Mouse (Mus musculus) midbrain, embryonic 10.5 days (tissue): ENCODE results near the gene Rars2. TPM values are rescaled to one million over a fixed set of nuclear protein-coding genes. Genes with fewer than 3 reads are reported as not detected.

ENCODE experiments used
- DNase-seq: peaks from one replicate; pipeline ENCODE4 v3.0.0-alpha.2; 2017; ENCODE audit warnings: low spot score
- H3K27ac ChIP-seq: fragments of 300-500 bp; sonication (generic); replicated peaks from 2 replicates; pipeline ENCODE4 v1.5.1; 2016; ENCODE audit warnings: mild to moderate bottlenecking
- H3K27me3 ChIP-seq: fragments of 300-500 bp; sonication (generic); 2 replicates; pipeline ENCODE4 v1.6.1; 2016; ENCODE audit warnings: low read depth, mild to moderate bottlenecking; ENCODE audit not compliant: poor library complexity, severe bottlenecking
- H3K36me3 ChIP-seq: fragments of 300-500 bp; sonication (generic); 2 replicates; pipeline ENCODE4 v1.6.1; 2016; ENCODE audit warnings: mild to moderate bottlenecking, moderate library complexity
- H3K4me1 ChIP-seq: fragments of 300-500 bp; sonication (generic); 2 replicates; pipeline ENCODE4 v1.6.1; 2016
- H3K4me3 ChIP-seq: fragments of 300-500 bp; sonication (generic); 2 replicates; pipeline ENCODE4 v1.5.1; 2016; ENCODE audit warnings: mild to moderate bottlenecking, moderate library complexity
- H3K9me3 ChIP-seq: fragments of 300-500 bp; sonication (generic); replicated peaks from 2 replicates; pipeline ENCODE4 v1.6.1; 2016; ENCODE audit warnings: mild to moderate bottlenecking
- WGBS: fragments of 180-500 bp; shearing (Covaris S2); methylation state at CpG from one replicate; pipeline ENCODE4 v1.1.7; 2016; 5-methylcytosine and 5-hydroxymethylcytosine counted together
- polyA plus RNA-seq: library from polyadenylated mRNA; unstranded; fragments of >200 nt; fragmentation: Nextera tagmentation; extraction: Ambion mirVana; gene quantifications from 2 replicates; pipeline ENCODE4 v1.2.1, GENCODE M21; 2016

Rars2 gene
- polyA plus RNA-seq, 1 experiment from 2014 or later: 75.2 TPM

DNA sequence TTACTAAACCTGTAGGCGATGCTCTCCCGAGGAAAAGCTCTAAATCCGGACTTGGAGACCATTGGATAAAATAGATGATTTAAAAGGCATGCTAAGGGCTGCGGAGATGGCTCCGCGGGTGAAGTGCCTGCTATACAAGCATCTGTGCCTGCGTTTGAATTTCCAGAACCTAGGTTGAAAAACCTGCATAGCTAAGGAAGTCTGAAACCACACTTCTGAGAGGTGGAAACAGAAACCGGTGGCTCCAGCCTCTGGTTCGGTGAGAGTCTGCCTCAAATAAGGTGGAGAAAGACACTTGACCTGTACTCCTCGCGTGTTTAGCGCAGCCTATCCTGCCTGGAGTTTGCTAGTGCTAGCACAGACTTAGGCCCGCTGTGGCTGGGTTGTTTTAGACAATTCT, 546 bp downstream of the Rars2 start:
- Histone ChIP-seq H3K4me3 (peak overlapping the region; percentile 89), H3K36me3 (peaks cover 13% of the 10 kb centered on the region), H3K9me3 (no peaks in the 10 kb centered on the region), H3K27ac (peak overlapping the region; percentile 93), H3K4me1 (peaks cover 25% of the 10 kb centered on the region), H3K27me3 (no peaks in the 10 kb centered on the region)
- DNase-seq: peak; percentile 23
- 3% methylated on average over 13 of the region's 13 CpGs for WGBS

- DNase-seq: no peak
- H3K27ac ChIP-seq: no peak overlapping the region
- H3K4me3 ChIP-seq: peak overlapping the region; percentile 89
- 60% methylated on average over 8 of the region's 8 CpGs for WGBS
- H3K36me3 ChIP-seq: 0 out of 2 replicates have a peak, but pooled peaks cover 5% of the 10 kb centered on the region
- H3K27me3 ChIP-seq: no peaks in the 10 kb centered on the region
- H3K9me3 ChIP-seq: no peaks in the 10 kb centered on the region
- peaks cover 25% of the 10 kb centered on the region for H3K4me1 ChIP-seq
These were observed 1.4 kb downstream of the Rars2 start for GRCm38 (mm10) chr4:34616146-34616545.

DNA sequence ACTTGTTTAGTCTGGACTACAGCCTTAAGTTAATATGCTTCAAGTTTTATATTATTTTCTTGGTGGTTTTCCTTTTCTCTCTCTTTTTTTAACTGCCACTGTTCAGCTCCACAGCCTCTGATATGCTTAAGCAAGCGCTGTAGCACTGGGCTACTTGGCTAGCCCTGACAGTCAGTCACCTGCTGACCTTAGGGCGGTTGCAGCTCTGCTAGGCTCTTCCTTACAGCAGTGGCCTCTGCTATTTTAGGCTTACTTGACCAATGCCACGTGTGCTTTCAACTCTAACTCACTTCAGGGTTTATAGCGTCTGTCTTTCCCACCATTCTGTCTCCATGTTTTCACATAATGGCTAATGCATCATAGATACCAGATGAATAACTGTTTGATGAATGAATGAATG, 10.8 kb downstream of the Rars2 start:
- Histone ChIP-seq H3K4me3 (no peak overlapping the region), H3K36me3 (peaks cover 57% of the 10 kb centered on the region), H3K27ac (no peak overlapping the region), H3K9me3 (no peaks in the 10 kb centered on the region), H3K27me3 (no peaks in the 10 kb centered on the region), H3K4me1 (no peaks in the 10 kb centered on the region)
- no peak for DNase-seq
- 86% methylated on average over 4 of the region's 4 CpGs for WGBS

GRCm38 (mm10) chr4:34626401-34626800, 11.6 kb downstream of the Rars2 start:
- no peak overlapping the region for H3K27ac ChIP-seq
- 95% methylated on average over 6 of the region's 6 CpGs for WGBS
- H3K9me3 ChIP-seq: no peaks in the 10 kb centered on the region
- no peak overlapping the region for H3K4me3 ChIP-seq
- no peak for DNase-seq
- no peaks in the 10 kb centered on the region for H3K27me3 ChIP-seq
- peaks cover 65% of the 10 kb centered on the region for H3K36me3 ChIP-seq
- no peaks in the 10 kb centered on the region for H3K4me1 ChIP-seq

- Histone ChIP-seq H3K4me1 (no peaks in the 10 kb centered on the region), H3K27me3 (no peaks in the 10 kb centered on the region), H3K27ac (no peak overlapping the region), H3K4me3 (no peak overlapping the region), H3K9me3 (no peaks in the 10 kb centered on the region), H3K36me3 (peaks cover 65% of the 10 kb centered on the region)
- WGBS: 100% methylated on average over 1 of the region's 1 CpGs
- DNase-seq: no peak
These were observed 15.2 kb downstream of the Rars2 start for GRCm38 (mm10) chr4:34629956-34630355.

DNA sequence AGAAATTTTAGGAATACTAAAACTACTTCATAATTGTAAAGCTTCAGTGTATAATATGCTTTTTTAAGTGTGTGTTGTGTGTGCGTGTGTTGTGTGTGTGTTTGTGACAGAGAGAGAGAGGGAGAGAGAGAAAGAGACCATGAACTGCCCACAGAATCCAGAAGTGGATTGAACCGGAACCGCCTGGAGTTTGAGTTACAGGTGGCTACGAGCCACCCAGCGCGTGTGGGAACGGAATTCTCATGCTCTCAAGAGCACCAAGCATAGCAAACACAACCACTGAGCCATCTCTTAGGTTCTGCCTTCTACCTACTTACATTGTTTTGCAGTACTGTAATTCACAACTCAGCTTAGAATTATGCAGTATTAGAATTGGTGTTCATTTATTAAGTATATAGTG, 19.4 kb downstream of the Rars2 start:
- DNase-seq: no peak
- no peaks in the 10 kb centered on the region for H3K27me3 ChIP-seq
- WGBS: 94% methylated on average over 7 of the region's 7 CpGs
- H3K4me3 ChIP-seq: no peak overlapping the region
- no peak overlapping the region for H3K27ac ChIP-seq
- H3K9me3 ChIP-seq: no peaks in the 10 kb centered on the region
- H3K4me1 ChIP-seq: no peaks in the 10 kb centered on the region
- peaks cover 42% of the 10 kb centered on the region for H3K36me3 ChIP-seq

GRCm38 (mm10) chr4:34636036-34636435, 21.3 kb downstream of the Rars2 start:
- H3K9me3 ChIP-seq: no peaks in the 10 kb centered on the region
- no peak overlapping the region for H3K27ac ChIP-seq
- peaks cover 43% of the 10 kb centered on the region for H3K36me3 ChIP-seq
- 93% methylated on average over 5 of the region's 5 CpGs for WGBS
- H3K4me1 ChIP-seq: no peaks in the 10 kb centered on the region
- DNase-seq: no peak
- H3K27me3 ChIP-seq: no peaks in the 10 kb centered on the region
- H3K4me3 ChIP-seq: no peak overlapping the region

- H3K4me3 ChIP-seq: no peak overlapping the region
These were observed 22.6 kb downstream of the Rars2 start for GRCm38 (mm10) chr4:34637386-34637785.

DNA sequence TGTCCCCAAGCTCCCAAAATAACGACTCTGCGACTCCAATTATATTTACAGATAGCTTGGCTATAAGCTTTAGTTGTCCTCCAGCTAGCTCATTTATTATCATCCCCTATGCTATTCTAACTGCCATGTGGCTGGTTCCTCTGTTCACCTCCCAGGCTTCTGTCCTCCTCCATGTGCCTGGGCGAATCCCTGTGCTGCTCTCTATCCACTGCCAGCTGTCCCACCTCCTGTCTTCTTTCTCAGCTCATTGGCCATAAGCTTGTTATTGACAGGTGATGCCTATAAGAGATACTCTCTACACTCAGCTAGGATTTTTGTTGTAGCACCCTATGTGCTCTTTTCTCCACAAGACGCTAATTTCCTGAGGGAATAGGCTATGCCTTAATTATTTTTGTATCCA, 23.1 kb downstream of the Rars2 start:
- Histone ChIP-seq H3K36me3 (peaks cover 43% of the 10 kb centered on the region), H3K4me3 (no peak overlapping the region), H3K27ac (no peak overlapping the region), H3K27me3 (no peaks in the 10 kb centered on the region), H3K4me1 (no peaks in the 10 kb centered on the region), H3K9me3 (no peaks in the 10 kb centered on the region)
- no peak for DNase-seq
- 85% methylated on average over 4 of the region's 4 CpGs for WGBS

More at GRCm38 (mm10) chr4:34637386-34637785, 22.6 kb downstream of the Rars2 start:
- peaks cover 42% of the 10 kb centered on the region for H3K36me3 ChIP-seq
- no peaks in the 10 kb centered on the region for H3K9me3 ChIP-seq
- no peaks in the 10 kb centered on the region for H3K27me3 ChIP-seq
- no peak for DNase-seq
- H3K4me1 ChIP-seq: no peaks in the 10 kb centered on the region
- 96% methylated on average over 7 of the region's 7 CpGs for whole genome bisulfite sequencing
- no peak overlapping the region for H3K27ac ChIP-seq

GRCm38 (mm10) chr4:34639745-34640364, 25.1 kb downstream of the Rars2 start:
- 81% methylated on average over 5 of the region's 5 CpGs for WGBS
- no peaks in the 10 kb centered on the region for H3K9me3 ChIP-seq
- H3K27me3 ChIP-seq: no peaks in the 10 kb centered on the region
- no peak overlapping the region for H3K27ac ChIP-seq
- no peak overlapping the region for H3K4me3 ChIP-seq
- H3K36me3 ChIP-seq: peaks cover 37% of the 10 kb centered on the region
- no peaks in the 10 kb centered on the region for H3K4me1 ChIP-seq
- DNase-seq: no peak

DNA sequence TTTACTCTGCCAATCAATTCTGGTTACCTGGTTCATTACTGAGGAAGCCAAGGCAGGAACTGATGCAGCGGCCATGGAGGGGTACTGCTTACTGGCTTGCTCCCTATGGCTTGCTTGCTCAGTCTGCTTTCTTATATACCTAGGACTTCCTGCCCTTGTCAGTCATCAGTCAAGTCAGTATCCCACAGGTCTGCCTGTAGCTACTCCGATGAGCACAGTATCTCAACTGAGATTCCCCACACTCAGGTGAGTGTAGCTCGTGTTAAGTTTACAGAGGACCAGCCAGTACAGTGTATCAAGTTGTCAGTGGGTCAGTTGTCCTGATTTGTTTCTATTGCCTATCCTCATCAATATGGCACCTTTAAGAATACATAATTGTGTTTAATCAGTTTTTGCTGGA, 26.0 kb downstream of the Rars2 start:
- H3K27me3 ChIP-seq: no peaks in the 10 kb centered on the region
- H3K36me3 ChIP-seq: peaks cover 38% of the 10 kb centered on the region
- H3K27ac ChIP-seq: no peak overlapping the region
- H3K4me3 ChIP-seq: no peak overlapping the region
- 97% methylated on average over 3 of the region's 3 CpGs for WGBS
- H3K4me1 ChIP-seq: no peaks in the 10 kb centered on the region
- H3K9me3 ChIP-seq: no peaks in the 10 kb centered on the region
- DNase-seq: no peak

- Histone ChIP-seq H3K4me1 (no peaks in the 10 kb centered on the region), H3K27ac (no peak overlapping the region), H3K36me3 (peaks cover 64% of the 10 kb centered on the region), H3K9me3 (no peaks in the 10 kb centered on the region), H3K4me3 (no peak overlapping the region), H3K27me3 (no peaks in the 10 kb centered on the region)
- DNase-seq: no peak
These were observed 30.0 kb downstream of the Rars2 start for GRCm38 (mm10) chr4:34644779-34645178.

GRCm38 (mm10) chr4:34653179-34653578, 38.4 kb downstream of the Rars2 start:
- Histone ChIP-seq H3K4me3 (no peak overlapping the region), H3K9me3 (no peaks in the 10 kb centered on the region), H3K27ac (no peak overlapping the region), H3K4me1 (no peaks in the 10 kb centered on the region), H3K27me3 (no peaks in the 10 kb centered on the region), H3K36me3 (peaks cover 74% of the 10 kb centered on the region)
- 92% methylated on average over 7 of the region's 7 CpGs for WGBS
- DNase-seq: no peak

GRCm38 (mm10) chr4:34656101-34656500, 41.3 kb downstream of the Rars2 start:
- H3K27me3 ChIP-seq: no peaks in the 10 kb centered on the region
- 95% methylated on average over 10 of the region's 10 CpGs for WGBS
- peaks cover 88% of the 10 kb centered on the region for H3K36me3 ChIP-seq
- no peaks in the 10 kb centered on the region for H3K4me1 ChIP-seq
- DNase-seq: no peak
- H3K4me3 ChIP-seq: no peak overlapping the region
- H3K27ac ChIP-seq: no peak overlapping the region
- H3K9me3 ChIP-seq: no peaks in the 10 kb centered on the region
